Mouse (Mus musculus) cerebellum, adult 11 months (tissue): ENCODE results near the gene Gm10392.
"Not testable (repeated sequence)": the region's sequence is repeated elsewhere in the genome, so short reads cannot be mapped to it uniquely, and the experiment has no call there.

Experiments used
- DNase-seq: peaks from one replicate; pipeline ENCODE4 v3.0.0; 2022

Gene Gm10392

GRCm38 (mm10) chr11:77519043-77519442 is at the start of gene Gm10392:
TSS of gene Gm10392 (minus strand) at chr11:77519198.
- no peak for DNase-seq

DNA sequence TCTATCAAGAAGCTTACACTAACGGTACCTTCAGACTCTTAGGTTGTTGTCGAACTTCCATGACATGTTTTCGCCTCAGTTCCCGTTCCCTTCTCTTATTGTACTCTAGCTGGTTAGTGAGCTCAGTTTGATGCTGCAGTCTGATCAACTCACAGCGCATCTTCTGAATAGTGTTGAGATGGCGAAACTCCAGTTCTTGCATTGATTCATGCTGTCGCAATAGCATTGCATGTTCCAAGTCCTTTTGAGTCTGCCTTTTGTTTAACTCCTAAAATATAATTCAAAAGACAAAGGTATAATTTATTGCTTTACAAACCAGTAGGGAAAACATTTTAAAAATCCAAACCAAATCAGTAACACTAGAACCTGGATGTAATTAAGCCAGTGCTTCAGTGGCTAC is 26.3 kb upstream of the Gm10392 start:
- no peak for DNase-seq

- DNase-seq, result no peak
These were observed 13.3 kb upstream of the Gm10392 start for GRCm38 (mm10) chr11:77532202-77532846.

DNA sequence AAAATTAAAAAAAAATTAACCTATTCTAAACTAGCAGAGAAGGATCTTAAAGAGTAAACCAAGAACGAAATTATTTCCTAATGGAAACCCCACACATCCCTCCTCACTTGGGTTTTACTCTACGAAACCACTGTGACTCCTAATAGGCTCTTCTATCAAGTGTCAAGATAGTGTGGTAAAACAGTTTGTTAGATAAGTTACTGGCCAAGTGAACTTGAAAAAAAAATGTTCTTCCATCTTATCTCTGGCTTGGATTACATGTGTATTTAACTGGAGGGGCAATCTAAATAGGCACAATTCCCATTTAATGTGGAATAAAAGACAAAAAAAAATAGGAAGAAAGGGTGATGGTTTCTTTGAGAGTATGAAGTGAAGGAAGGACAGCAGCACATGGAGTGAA is 11.9 kb upstream of the Gm10392 start:
- DNase-seq, result no peak

GRCm38 (mm10) chr11:77529644-77530043 is 10.6 kb upstream of the Gm10392 start:
- no peak for DNase-seq

GRCm38 (mm10) chr11:77528420-77528819 is 9.4 kb upstream of the Gm10392 start:
- not testable (repeated sequence) for DNase-seq

DNA sequence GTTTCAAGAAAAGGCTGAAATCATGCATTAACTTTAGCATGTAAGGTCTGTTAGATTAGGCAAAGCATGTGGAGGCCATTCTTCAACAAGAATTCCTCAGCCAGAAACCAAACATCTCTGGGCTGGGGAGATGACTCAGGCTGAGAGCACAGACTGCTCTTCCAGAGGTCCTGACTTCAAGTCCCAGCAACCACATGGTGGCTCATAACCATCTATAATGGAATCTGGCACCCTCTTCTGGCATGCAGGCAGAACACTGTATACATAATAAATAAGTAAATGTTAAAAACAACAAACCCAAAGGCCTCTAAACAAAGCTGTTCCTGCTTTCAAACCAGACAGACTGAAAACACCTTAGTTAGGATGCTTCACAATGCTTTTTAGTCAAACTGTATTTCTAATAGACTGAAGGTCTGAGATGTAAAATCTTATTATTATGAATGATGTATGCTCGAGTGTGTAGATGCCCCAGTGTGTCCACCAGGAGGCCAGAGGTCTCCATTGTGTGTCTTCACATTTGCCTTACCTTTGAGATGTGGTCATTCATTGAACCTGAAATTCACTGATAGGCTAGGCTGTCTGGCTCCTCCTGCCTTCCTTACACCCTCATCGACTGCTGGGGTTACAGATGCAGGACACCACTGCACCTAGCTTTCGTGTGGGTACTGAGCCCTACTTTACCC is 6.9 kb upstream of the Gm10392 start:
- no peak for DNase-seq

DNA sequence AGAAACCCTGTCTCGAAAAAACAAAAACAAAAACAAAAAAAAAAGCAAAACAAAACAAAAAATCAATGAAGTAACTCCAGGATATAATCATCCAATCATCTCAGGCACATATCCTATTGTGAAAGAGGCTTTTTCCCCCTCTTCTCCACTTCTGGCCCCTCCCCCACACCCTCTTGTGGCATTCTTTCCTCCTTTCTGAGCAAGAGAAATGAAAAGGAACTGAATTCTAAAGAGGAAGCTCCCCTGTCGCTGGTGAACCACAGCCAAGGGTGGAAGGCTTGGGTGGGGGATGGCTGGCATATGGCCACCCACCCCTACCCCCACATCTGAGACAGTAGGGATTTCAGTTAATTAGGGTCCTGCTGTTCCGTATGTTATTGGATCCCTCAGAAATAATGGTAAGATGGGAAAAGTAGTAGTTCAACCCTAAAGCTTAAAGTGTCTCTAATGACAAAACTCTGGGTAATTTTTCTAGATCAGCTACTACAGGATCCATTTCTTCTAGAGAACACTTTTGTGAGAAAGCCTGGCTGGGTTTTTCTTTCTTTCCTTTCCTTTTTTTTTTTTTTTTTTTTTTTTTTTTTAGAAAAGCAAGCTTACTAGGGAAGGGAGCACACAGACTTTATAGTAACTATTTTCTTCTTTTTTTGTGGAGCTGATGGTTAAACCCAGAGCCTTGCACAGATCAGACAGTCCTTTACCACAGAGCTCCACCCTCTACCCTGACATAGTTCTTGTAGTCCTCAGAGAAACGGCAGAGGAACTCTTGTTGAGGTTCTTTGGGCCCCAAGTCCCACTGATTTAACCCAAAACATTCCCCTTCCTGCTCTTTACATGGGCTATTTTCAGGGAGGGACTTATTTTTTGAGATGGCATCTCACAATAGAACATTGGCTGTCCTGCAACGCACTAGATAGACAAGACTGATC is 1.9 kb upstream of the Gm10392 start:
- DNase-seq, result no peak

DNA sequence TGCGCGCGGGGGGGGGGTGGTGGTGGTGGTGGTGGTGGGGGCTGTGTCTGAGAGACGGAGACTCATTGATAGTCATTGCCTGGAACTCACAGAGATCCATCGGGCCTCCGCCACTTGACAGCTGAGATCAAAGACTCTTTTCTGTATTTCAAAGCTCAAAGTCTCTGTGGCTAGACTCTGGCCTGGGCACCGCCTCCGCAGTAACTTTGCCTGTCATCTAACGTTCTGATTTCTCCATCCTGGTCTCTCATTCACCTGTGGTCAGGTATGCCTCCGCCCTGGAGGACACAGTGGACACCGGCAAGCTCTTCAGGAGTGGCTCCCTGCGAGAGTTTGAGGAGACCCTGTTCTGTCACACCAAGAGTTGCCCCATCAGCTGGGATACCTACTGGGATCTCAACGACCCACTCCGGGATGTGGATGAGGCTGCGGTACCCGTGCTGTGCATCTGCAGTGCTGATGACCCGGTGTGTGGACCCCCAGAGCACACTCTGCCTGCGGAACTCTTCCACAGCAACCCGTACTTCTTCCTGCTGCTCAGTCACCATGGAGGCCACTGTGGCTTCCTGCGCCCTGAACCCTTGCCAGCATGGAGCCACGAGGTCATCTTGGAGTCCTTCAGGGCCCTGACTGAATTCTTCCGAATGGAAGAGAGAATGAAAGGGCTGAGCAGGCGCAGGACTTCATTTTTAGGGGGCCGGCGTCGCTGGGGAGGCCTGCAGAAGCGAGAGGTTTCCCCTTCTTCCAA is 773 bp downstream of the Gm10392 start:
- no peak for DNase-seq

DNA sequence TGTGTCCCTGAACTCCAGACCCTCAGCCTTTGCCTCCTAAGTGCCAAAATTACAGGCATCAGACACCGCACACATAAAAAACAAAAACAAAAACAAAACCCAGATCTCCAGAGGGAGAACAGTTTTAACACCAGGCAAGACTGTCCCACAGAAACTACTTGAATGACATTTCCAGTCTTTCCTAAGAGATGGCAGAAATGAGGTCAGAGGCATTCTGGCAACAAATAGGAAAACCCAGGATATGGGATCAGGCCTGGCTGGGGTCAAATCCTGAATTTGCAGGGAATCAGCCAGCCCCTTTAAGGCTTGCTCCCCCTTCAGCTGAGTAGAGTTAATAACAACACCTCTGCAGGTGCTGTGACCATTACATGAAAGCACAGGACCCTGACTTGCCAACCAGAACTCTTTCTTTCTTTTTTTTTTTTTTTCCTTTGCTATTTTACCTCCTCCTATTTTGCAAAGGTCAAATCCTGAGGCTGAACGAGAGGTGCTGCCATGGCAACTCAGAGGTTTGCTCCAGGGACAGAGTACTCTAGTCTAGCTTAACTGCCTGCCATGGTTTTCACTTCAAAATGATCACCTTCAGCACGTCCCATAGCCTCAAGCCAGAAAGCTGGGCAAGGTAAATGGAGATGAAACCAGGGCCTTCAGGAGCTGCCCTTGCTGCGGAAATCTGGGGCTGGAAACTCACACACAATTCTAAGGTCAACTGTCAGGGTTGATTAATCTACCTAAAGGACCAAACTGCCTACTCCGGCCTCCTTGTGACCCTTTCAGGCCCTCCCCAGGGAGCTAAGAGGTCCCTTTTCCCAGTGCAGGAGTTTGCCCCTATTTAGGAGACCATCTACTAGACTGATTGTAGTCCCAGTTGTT is 2.2 kb downstream of the Gm10392 start:
- no peak for DNase-seq

DNA sequence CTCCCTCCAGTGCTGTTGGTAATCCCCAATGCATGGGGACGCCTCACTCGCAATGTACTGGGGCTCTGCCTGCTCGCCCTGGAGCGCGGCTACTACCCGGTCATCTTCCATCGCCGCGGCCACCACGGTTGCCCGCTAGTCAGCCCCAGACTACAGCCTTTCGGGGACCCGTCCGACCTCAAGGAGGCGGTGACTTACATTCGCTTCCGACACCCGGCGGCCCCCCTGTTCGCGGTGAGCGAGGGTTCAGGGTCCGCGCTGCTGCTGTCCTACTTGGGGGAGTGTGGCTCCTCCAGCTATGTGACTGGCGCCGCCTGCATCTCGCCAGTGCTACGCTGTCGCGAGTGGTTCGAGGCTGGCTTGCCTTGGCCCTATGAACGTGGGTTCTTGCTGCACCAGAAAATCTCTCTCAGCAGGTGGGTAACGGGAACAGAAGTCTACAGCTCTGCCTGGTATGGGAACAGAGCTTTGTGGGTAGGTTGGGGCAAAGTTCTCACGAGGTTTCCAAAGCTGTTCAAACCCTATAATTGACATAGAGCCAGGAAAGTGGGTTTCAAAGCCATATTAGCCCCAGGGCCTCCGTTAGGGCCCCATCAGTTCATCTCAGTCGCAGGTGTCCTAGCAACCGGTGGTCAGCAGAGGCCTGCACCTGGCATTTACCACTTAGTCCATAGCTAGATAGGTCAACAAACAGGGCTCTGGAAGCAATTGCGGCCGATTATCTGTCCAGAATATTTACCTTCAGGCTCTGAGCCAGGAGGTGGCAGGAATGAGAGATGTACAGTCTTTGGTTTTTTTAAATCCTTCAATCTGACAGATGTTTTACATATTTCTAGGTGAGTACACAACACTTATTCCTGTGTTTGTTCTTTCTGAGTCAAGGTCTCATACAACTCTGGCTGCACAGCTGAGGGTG is 3.1 kb downstream of the Gm10392 start, which contains the start of gene Trp53i13:
Trp53i13 (minus strand) TSS at position 344 of the 916 bp plus-strand sequence.
- DNase-seq, result no peak

GRCm38 (mm10) chr11:77514832-77515636 is 4.0 kb downstream of the Gm10392 start, which contains the start of gene Abhd15:
TSS of gene Abhd15 (plus strand) at chr11:77515121.
- DNase-seq, result peak; percentile 28

DNA sequence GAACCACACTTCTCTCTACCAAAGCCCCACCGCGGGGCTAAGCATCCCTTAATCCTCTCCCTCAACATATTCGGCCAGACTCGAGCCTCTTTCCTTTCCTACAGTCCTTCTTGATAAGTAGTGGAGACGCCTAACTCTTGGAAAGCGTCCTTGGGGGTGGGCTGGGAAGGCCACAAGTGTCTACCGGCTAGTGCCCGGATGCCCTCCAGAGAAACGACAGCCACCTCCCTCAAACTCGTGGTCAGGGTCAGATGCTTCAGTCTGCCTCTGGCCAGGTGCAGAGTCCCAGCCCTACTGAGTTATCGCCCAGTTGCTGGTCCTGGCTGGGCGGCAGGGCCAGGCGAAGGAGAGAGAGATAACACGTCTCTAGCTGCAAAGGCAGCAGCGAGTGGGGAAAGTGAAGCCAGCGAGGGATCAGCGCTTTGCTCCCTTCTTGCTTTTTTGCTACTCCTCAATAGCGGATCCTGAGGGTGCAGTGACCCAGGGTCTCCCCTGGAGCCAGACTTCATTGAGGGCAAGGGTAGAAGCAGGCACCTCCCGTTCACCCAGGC is 4.6 kb downstream of the Gm10392 start:
- DNase-seq, result no peak

DNA sequence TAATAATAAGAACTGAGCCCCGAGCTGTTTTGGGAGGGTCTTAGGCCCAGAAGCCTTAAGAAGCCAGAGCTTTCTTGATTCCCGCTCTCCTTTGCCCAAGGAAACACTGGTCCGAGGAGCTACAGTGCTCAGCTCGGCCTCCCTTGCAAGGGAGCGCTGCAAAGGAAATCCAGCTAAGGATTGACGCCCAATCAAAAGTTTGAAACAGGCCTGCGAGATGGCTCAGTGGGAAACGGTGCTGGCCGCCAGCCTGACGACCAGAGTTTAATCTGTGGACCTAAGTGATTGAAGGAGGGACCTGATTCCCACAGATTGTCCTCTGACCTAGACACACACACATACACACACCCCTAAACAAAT is 5.2 kb downstream of the Gm10392 start:
- DNase-seq, result no peak

- peak; percentile 75 for DNase-seq
These were observed 5.8 kb downstream of the Gm10392 start for GRCm38 (mm10) chr11:77512891-77513810.

DNA sequence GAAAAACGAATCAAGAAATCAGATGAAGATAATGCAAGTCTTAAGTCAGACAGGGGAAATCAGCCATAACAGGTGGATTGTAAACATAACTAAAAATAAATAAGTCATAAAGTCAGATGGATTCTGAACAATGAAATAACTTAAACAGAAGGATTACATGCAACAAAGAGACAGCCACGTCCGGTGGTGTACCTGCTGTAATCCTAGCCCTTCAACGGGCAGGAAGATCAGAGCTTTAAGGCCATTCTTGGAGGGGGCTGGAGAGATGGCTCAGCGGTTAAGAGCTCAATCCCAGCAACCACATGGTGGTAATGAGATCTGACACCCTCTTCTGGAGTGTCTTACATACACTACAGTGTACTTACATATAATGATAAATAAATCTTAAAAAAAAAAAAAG is 7.7 kb downstream of the Gm10392 start:
- no peak for DNase-seq

- peak; percentile 73 for DNase-seq
These were observed 10.7 kb downstream of the Gm10392 start for GRCm38 (mm10) chr11:77508068-77509021.
